Mouse (Mus musculus) left cerebral cortex, adult 8-10 months (tissue): Measurements from ENCODE around the gene Iqcf1. TPM values are rescaled to one million over a fixed set of nuclear protein-coding genes. Genes with fewer than 3 reads are reported as not detected.
A peak's percentile ranks its signal among the peaks of the same experiment; 100 is the strongest.
"Not testable (repeated sequence)": the region's sequence is repeated elsewhere in the genome, so short reads cannot be mapped to it uniquely, and the experiment has no call there.

ENCODE experiments used
- DNase-seq, 2 experiments: peaks; one replicate each; pipeline ENCODE4 v3.0.0; 2022; ENCODE audit warnings: low spot score in 2 of 2
- total RNA-seq, 4 experiments: library from RNA; stranded (reverse); gene quantifications; 2 replicates each; pipeline ENCODE4 v1.2.4; 2022

The Iqcf1 gene
- total RNA-seq, 4 experiments from 2014 or later, result not detected

- DNase-seq, result no peak
These were observed 18.1 kb upstream of the Iqcf1 start for GRCm38 (mm10) chr9:106481676-106482075.

DNA sequence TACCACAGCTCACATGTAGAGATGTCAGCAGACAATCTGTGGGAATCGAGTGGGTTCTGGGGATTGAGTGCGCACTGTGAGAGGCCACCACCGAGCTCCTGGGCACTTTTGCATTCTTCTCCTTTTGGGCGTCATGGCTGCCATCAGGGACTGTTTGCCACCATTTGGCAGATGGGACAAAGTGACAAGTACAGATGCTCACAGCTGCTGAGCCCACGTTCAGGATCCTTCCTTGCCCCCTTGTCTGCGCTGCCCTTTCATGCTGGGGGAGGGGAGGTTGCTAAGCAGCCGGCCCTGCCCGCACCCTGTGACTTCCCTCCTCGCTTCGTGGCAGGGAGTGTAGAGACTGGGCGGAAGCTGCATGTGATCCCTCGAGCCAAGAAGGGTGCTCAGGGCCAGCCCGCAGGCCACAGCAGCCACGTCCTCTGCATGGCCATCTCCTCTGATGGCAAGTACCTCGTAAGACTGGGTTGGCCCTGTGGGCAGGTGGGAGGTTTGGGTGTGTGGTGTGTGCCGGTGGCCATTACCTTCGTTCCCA, 17.1 kb upstream of the Iqcf1 start:
- no peak for DNase-seq

DNA sequence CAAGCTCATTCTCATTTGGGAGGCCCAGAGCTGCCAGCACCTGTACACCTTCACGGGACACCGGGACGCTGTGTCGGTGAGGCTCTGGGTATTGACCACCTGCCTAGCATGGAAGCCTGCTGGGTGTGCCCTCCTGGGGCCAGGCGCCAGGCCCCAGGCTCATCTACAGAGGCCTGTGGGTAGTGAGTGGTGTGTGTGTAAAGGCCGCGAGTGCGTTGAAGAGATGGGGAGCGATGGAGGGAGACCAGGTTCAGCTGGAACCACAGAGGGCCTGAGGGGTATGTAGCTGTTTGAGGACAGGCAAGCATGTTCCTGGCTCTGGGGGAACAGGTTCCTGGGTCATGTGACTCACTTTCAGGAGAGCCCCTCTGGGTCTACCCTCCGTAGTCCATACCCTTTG, 16.6 kb upstream of the Iqcf1 start:
- DNase-seq, result no peak

- DNase-seq, result no peak
These were observed 16.2 kb upstream of the Iqcf1 start for GRCm38 (mm10) chr9:106483606-106484005.

DNA sequence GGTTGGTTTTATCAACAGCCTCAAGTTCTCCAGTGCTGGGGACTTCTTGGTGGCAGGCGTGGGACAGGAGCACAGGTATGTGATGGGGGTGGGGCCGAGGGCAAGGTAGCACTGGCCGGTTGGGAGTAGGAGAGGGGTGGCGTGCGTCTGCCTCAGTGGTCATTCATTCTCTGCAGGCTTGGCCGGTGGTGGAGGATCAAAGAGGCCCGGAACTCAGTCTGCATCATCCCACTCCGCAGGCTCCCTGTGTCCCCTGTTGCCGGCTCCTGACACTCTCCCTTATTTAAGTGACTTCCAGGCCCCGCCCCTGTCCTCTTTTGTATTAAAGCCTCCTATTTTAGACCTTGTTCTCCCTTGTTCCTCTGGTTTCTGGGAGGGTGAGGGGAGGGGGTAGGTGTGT, 14.7 kb upstream of the Iqcf1 start:
- DNase-seq, result no peak

DNA sequence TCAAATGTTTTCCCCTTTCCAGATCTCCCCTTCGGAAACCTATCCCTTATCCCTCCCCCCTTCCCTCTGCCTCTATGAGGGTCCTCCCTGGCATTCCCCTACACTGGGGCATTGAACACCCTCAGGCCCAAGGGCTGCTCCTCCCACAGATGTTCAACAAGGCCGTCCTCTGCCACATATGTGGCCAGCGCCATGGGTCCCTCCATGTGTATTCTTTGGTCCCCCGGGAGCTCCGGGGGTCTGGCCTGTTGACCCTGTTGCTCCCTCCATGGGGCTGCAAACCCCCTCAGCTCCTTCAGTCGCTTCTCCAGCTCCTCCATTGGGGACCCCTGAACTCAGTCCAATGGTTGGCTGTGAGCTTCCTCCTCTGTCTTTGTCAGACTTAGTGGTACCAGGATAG, 12.2 kb upstream of the Iqcf1 start:
- not testable (repeated sequence) for DNase-seq

DNA sequence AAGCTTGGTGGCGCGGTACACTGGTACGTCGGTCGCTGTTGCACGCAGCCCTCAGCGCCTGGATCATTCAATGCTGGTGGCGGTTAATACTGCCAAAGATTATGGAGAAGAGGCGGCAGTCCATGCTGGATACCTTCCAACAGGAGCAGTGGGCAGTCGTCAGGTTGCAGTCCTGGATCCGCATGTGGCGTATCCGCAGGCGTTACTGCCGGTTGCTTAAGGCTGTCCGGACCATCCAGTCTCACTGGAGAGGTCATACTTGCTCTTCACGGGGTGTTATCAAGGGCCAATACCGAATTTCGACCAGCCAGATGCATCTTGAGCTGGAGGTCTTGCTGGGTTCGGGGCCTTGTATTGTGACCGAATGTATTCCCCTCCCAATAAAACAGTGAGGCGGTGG, 2.1 kb downstream of the Iqcf1 start:
- DNase-seq, result no peak

- DNase-seq, result no peak
These were observed 4.5 kb downstream of the Iqcf1 start for GRCm38 (mm10) chr9:106504246-106504645.

DNA sequence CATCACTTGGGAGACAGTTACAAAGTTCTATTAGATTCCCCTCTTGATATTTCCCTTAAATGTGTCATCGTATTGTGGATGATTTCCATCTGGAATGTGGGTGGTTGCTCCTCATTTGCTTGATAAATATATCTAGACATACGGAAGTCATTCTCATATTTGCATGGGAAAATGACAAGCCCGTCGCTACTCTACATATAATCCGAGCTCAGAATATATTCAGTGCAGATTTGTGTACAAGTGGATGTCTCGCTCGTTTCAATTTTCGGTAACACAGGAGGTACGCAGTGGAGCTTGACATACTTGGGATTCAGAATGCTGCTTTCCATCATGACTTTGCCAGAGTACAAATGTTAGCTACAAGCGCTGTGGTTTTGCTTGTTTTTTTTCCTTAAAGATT, 9.6 kb downstream of the Iqcf1 start:
- no peak for DNase-seq

DNA sequence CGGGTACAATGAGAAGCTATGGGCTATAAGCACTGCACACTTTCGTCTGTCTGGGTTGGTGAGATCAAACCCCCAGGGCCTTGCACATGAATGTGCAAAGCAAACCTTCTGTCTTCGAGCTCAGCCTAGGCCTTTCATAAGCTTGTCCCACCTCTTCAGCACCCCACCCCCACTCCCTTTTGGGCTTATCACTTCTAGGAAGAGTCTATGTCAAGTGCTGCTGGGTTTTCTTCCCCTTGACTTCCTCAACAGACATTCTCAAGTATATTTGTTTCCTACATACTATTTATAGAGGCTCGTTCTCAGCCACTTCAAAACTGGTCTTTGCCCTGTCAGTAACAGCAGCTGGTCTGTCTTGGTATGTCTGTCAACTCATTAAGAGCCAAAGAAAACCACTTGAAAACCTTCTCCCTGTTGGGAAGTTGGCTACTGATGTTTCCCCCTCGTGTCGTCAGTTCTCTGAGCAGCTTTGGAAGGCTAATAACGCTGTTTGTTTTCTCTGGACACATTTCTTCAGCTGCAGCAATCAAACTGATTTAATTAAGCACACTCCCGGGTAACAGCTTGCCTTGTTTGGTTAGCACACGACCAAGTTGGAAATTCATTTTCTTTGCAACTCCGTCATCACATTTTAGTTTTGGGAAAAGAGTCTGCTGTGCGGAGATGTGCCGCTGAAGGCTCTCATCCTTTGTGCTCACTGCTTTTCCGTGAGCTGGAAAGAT, 13.1 kb downstream of the Iqcf1 start:
- no peak for DNase-seq

GRCm38 (mm10) chr9:106513566-106513965, 13.8 kb downstream of the Iqcf1 start:
- no peak for DNase-seq

- DNase-seq, result no peak
These were observed 14.5 kb downstream of the Iqcf1 start, which contains the start of gene Iqcf5 for GRCm38 (mm10) chr9:106514273-106514672. TSS of gene Iqcf5 (plus strand) at chr9:106514573.

GRCm38 (mm10) chr9:106519433-106519832, 19.7 kb downstream of the Iqcf1 start:
- no peak for DNase-seq

- DNase-seq, result no peak
These were observed 20.1 kb downstream of the Iqcf1 start for GRCm38 (mm10) chr9:106519909-106520308.

- DNase-seq, result no peak
These were observed 32.1 kb downstream of the Iqcf1 start for GRCm38 (mm10) chr9:106531833-106532232.

DNA sequence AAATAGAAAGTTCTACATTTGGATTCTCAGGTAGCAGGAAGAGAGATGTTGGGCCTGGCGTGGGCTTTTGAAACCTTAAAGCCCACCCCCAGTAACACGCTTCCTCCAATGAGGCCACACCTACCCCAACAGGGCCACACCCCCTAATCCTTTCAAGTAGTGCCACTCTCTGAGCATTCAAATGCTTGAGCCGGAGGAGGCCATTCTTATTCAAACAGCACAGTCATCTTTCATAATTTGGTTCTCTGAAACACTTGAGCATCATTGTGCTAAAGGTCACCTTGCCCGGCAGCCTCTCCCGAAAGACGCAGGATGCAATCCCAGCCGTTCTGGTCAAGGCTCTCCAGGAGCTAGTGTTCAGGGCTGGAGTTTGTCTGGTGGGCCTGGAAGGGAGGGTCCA, 34.5 kb downstream of the Iqcf1 start:
- no peak for DNase-seq

DNA sequence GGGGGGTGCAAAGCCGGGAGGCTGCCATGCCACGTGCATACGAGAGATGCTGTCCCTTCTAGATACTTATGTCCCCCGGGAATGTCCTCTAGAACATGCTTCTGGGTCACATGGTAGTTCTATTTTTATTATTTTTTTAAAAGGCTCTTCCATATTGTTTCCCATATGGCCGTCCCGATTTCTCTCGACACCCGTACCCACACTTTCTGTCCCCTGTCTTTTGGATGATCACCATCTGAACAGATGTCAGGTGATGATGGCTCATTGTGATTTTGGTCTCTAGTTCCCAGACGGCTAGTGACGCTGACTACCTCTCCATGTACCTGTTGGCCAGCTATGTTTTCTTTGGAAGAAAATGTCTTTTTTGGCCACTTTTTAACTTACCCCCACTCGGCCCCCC, 35.2 kb downstream of the Iqcf1 start:
- DNase-seq, result peak in 1 of 2 experiments; percentile 45

Other genes with a start within 250 kb of the Iqcf1 start
- gene Poc1a, start 218.9 kb upstream of the Iqcf1 start, total RNA-seq, result 10 to 100 TPM; 14.6 to 18.3 (median 16.7) TPM
- gene Dusp7, start 131.3 kb upstream of the Iqcf1 start, total RNA-seq, result 100 to 1,000 TPM in 1 of 4 experiments, 10 to 100 TPM in 3; 89.5 to 103 (median 93.0) TPM
- gene Rpl29, start 70.5 kb upstream of the Iqcf1 start, total RNA-seq, result 100 to 1,000 TPM; 266 to 312 (median 299) TPM
- gene Acy1, start 61.6 kb upstream of the Iqcf1 start, total RNA-seq, result 10 to 100 TPM; 23.2 to 24.3 (median 23.7) TPM
- gene Abhd14b, start 52.5 kb upstream of the Iqcf1 start, total RNA-seq, result 10 to 100 TPM; 14.6 to 16.1 (median 15.3) TPM
- gene Abhd14a, start 52.3 kb upstream of the Iqcf1 start, total RNA-seq, result 10 to 100 TPM; 31.7 to 35.8 (median 34.5) TPM
- gene Pcbp4, start 46.7 kb upstream of the Iqcf1 start, total RNA-seq, result 100 to 1,000 TPM; 201 to 223 (median 211) TPM
- gene Gpr62, start 34.0 kb upstream of the Iqcf1 start, total RNA-seq, result 10 to 100 TPM; 11.7 to 15.6 (median 12.7) TPM
- gene Rrp9, start 24.0 kb upstream of the Iqcf1 start, total RNA-seq, result 10 to 100 TPM; 26.9 to 47.9 (median 32.8) TPM
- 1 to 10 TPM; 6.1 to 7.8 (median 7.0) TPM for gene Parp3, start 23.0 kb upstream of the Iqcf1 start, total RNA-seq
- 1 to 10 TPM in 1 of 4 experiments, under 1 TPM in 2, not detected in 1; 0.68 to 1.2 (median 0.79) TPM for gene Iqcf5, start 14.6 kb downstream of the Iqcf1 start, total RNA-seq
- not detected for gene Iqcf3, start 61.7 kb downstream of the Iqcf1 start, total RNA-seq
- gene Iqcf4, start 71.0 kb downstream of the Iqcf1 start, total RNA-seq, result not detected
- not detected for gene Iqcf6, start 126.6 kb downstream of the Iqcf1 start, total RNA-seq
- 10 to 100 TPM; 42.5 to 59.1 (median 45.4) TPM for gene Grm2, start 156.1 kb downstream of the Iqcf1 start, total RNA-seq
- 100 to 1,000 TPM in 3 of 4 experiments, 10 to 100 TPM in 1; 94.4 to 115 (median 103) TPM for gene Tex264, start 186.0 kb downstream of the Iqcf1 start, total RNA-seq